Mouse (Mus musculus): ENCODE data around the gene Rapgef4.

DNA sequence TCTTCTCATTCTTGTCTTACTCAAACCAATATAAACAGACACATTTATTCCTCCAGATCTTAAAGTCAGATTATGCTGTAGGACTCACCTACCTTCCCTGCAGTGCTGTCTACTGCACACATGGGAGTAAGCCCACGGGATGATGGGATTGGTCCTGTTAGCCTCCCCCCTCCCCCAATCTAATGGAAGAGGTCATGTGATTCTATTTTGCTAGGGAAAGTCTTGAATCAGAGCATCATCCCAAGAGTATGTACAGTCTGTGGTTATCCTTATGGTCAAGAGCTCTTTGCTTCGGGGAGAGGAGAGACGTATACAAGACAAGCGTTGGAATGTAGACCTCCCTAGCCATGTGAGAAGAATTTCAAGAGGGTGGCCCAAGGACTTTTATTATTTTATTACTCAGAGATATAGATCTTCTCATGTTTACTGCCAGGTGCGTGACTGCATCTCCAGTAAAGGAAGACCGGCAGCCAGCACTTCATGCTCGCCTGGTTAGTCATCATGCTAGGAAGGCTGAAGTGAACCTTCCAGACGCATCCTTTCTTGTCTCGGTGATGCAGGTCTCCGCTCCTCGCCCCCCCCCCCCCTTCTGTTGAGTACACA, 308.0 kb downstream of the Rapgef4 start:
- no peak for TF ChIP-seq CTCF (IDR thresholded peaks at IDR 0.05; ENCODE audit: low read depth)
- no peak for TF ChIP-seq EP300 (IDR thresholded peaks at IDR 0.05; ENCODE audit: low read depth)
